Mouse (Mus musculus) myocyte (in vitro differentiated cells): Measurements from ENCODE around the gene 9130213A22Rik.

Experiments used
- CEBPB ChIP-seq: IDR thresholded peaks from 2 replicates; pipeline ENCODE4 v1.6.1; 2011; ENCODE audit warnings: mild to moderate bottlenecking, moderate library complexity; ENCODE audit not compliant: poor library complexity, insufficient read depth, severe bottlenecking
- MAX ChIP-seq: IDR thresholded peaks from one replicate; pipeline ENCODE4 v1.6.1; 2011; ENCODE audit warnings: low read depth, mild to moderate bottlenecking, control low read depth
- MYOG ChIP-seq, 3 experiments: IDR thresholded peaks; one replicate each; pipeline ENCODE4 v1.6.1; 2011; ENCODE audit warnings: control low read depth in 2 of 3, low read depth in 2 of 3, mild to moderate bottlenecking in 2 of 3; ENCODE audit not compliant: insufficient read length in 2 of 3, control insufficient read depth in 1 of 3, insufficient read depth in 1 of 3
- POLR2A ChIP-seq: IDR thresholded peaks from one replicate; pipeline ENCODE4 v1.6.1; 2011; ENCODE audit warnings: low read depth, mild to moderate bottlenecking, control low read depth, moderate library complexity; ENCODE audit not compliant: insufficient read length

GRCm38 (mm10) chr11:69169313-69169712 lies 46.9 kb upstream of the 9130213A22Rik start:
- TF ChIP-seq POLR2A (no peak), CEBPB (no peak), MAX (no peak), MYOG (IDR thresholded peaks at IDR 0.05; ENCODE audit: control insufficient read depth in 1 of 3, insufficient read depth in 1 of 3, insufficient read length in 2 of 3, low read depth in 2 of 3) (no peak)
